ENCODE assay signal across 19 mouse cellular contexts in genomic region chr12:28248287-28248686, GRCm38 (mm10).
DNase-seq lines count a peak whose midpoint lies in the region; ATAC-seq and TF ChIP-seq lines count a peak whose summit lies in the region.
"Had no signal": no experiment of that assay in that cellular context is flagged by ENCODE, and none has a peak within 500 bp of the region (broad histone marks: within the 10 kb centered on the region; RNA-seq: fewer than 3 reads in every experiment).

No protein-coding gene starts in this region.

- WGBS in forebrain, embryonic 16.5 days: 96% methylated on average over 3 of the region's 3 CpGs

- no peak overlapping the region for H3K9ac ChIP-seq in forebrain, embryonic 16.5 days (replicated peaks; ENCODE audit: low read depth, low read length)
- H3K9ac ChIP-seq: embryonic facial prominence, embryonic 15.5 days; forebrain, embryonic 15.5 days; heart, embryonic 15.5 days; hindbrain, embryonic 13.5 days had no signal

- no peaks in the 10 kb centered on the region for H3K9me3 ChIP-seq in forebrain, embryonic 16.5 days (ENCODE audit: control insufficient read depth, low read length)
- H3K9me3 ChIP-seq: embryonic facial prominence, embryonic 15.5 days; forebrain, embryonic 15.5 days; heart, embryonic 15.5 days; hindbrain, embryonic 13.5 days had no signal

- ATAC-seq in frontal cortex, adult (ENCODE audit: low TSS enrichment): peak; percentile 82
- no peak for ATAC-seq in forebrain, embryonic 16.5 days
- ATAC-seq: CD4-positive, CD25-positive, alpha-beta regulatory T cell, adult 4 months; forebrain, embryonic 15.5 days had no signal

- no peak overlapping the region for H3K27ac ChIP-seq in left cerebral cortex, adult 2 months
- H3K27ac ChIP-seq in forebrain, embryonic 16.5 days (ENCODE audit: low read length): no peak overlapping the region
- H3K27ac ChIP-seq: embryonic facial prominence, embryonic 15.5 days; forebrain, embryonic 15.5 days; heart, adult 2 months; heart, embryonic 15.5 days; hindbrain, embryonic 13.5 days had no signal

- H3K36me3 ChIP-seq in forebrain, embryonic 16.5 days (ENCODE audit: control insufficient read depth, insufficient read depth): no peaks in the 10 kb centered on the region
- H3K36me3 ChIP-seq: embryonic facial prominence, embryonic 15.5 days; forebrain, embryonic 15.5 days; G1E; heart, embryonic 15.5 days; hindbrain, embryonic 13.5 days had no signal

- no peak overlapping the region for H3K4me3 ChIP-seq in left cerebral cortex, adult 2 months
- H3K4me3 ChIP-seq in forebrain, embryonic 16.5 days (replicated peaks; ENCODE audit: low read length): no peak overlapping the region
- H3K4me3 ChIP-seq: embryonic facial prominence, embryonic 15.5 days; forebrain, embryonic 15.5 days; heart, adult 2 months; heart, embryonic 15.5 days; hindbrain, embryonic 13.5 days had no signal

- no peaks in the 10 kb centered on the region for H3K27me3 ChIP-seq in forebrain, embryonic 16.5 days (replicated peaks; ENCODE audit: control insufficient read depth, insufficient read depth, low read length)
- H3K27me3 ChIP-seq: embryonic facial prominence, embryonic 15.5 days; forebrain, embryonic 15.5 days; heart, embryonic 15.5 days; hindbrain, embryonic 13.5 days had no signal

- TF ChIP-seq CTCF in left cerebral cortex, adult 2 months (IDR thresholded peaks at IDR 0.05): no peak

- H3K4me2 ChIP-seq in forebrain, embryonic 16.5 days (ENCODE audit: low read length): no peak overlapping the region
- H3K4me2 ChIP-seq: embryonic facial prominence, embryonic 15.5 days; forebrain, embryonic 15.5 days; heart, embryonic 11.5 days; heart, embryonic 15.5 days; hindbrain, embryonic 13.5 days had no signal

- intact Hi-C loops in left cerebral cortex, adult 2 months (cut with DNase I): loop anchor here (5.0 kb wide), 2 partner anchors 651 to 906 kb away; partner anchors contain the start of gene Sox11
- intact Hi-C loops in left cerebral cortex, postnatal 4 days (cut with DNase I): no loop called here

- H3K4me1 ChIP-seq in forebrain, embryonic 16.5 days (replicated peaks; ENCODE audit: control insufficient read depth, insufficient read depth, low read length): no peaks in the 10 kb centered on the region
- H3K4me1 ChIP-seq: embryonic facial prominence, embryonic 15.5 days; forebrain, embryonic 15.5 days; heart, embryonic 15.5 days; hindbrain, embryonic 13.5 days had no signal

- no peak for DNase-seq in frontal cortex, postnatal 14 days (ENCODE audit: low spot score in 2 of 2)
- DNase-seq in left cerebral cortex, adult 2 months (ENCODE audit: extremely low spot score in 1 of 2, low spot score in 2 of 2): peak; percentile 16 to 53
- DNase-seq in left cerebral cortex, postnatal 4 days: no peak
- peak; percentile 39 for DNase-seq in right cerebral cortex, postnatal 25 days
- no peak for DNase-seq in right cerebral cortex, postnatal 10 days (ENCODE audit: low spot score in 2 of 2)
- peak; percentile 6 to 13 for DNase-seq in right cerebral cortex, postnatal 36 days (ENCODE audit: low spot score in 2 of 2)
- DNase-seq: B cell, adult 2 months; cerebellum, adult 11 months; cerebellum, adult 8-10 months; heart, adult 2 months had no signal

Comparison
In these comparisons a context has a peak if more than half of its experiments do, and no peak if none do; other contexts are left out.
1. DNase-seq: peak in left cerebral cortex, adult 2 months (2 of 2), right cerebral cortex, postnatal 25 days (single experiment) and right cerebral cortex, postnatal 36 days (2 of 2); none in frontal cortex, postnatal 14 days (0 of 2), left cerebral cortex, postnatal 4 days (single experiment) and right cerebral cortex, postnatal 10 days (0 of 2).